Mouse (Mus musculus) limb, embryonic 11.5 days (tissue): ENCODE measurements around the gene Rd3l. TPM values are rescaled to one million over a fixed set of nuclear protein-coding genes. Genes with fewer than 3 reads are reported as not detected.
A peak's percentile ranks its signal among the peaks of the same experiment; 100 is the strongest.

Experiments used
- ATAC-seq: fragments of 200-750 bp; cut with Nextera tagmentation; 2 replicates; pipeline ENCODE4 v1.8.0; 2017; ENCODE audit warnings: low read depth; ENCODE audit not compliant: insufficient number of reproducible peaks, low FRiP score, low TSS enrichment
- DNase-seq: peaks from one replicate; pipeline ENCODE4 v3.0.0-alpha.2; 2015; ENCODE audit warnings: low spot score
- H3K27ac ChIP-seq: fragments of 300-500 bp; sonication (generic); replicated peaks from 2 replicates; pipeline ENCODE4 v1.5.1; 2014; ENCODE audit warnings: low read depth, mild to moderate bottlenecking, low read length
- H3K27me3 ChIP-seq: fragments of 300-500 bp; sonication (generic); 2 replicates; pipeline ENCODE4 v1.6.1; 2014; ENCODE audit warnings: mild to moderate bottlenecking, low read length, mixed read lengths; ENCODE audit not compliant: control insufficient read depth, insufficient read depth
- H3K36me3 ChIP-seq: fragments of 300-500 bp; sonication (generic); 2 replicates; pipeline ENCODE4 v1.6.1; 2014; ENCODE audit warnings: mild to moderate bottlenecking, low read length, moderate library complexity, mixed read lengths; ENCODE audit not compliant: control insufficient read depth, insufficient read depth
- H3K4me1 ChIP-seq: fragments of 300-500 bp; sonication (generic); 2 replicates; pipeline ENCODE4 v1.6.1; 2014; ENCODE audit warnings: low read length, mixed read lengths; ENCODE audit not compliant: control insufficient read depth, insufficient read depth
- H3K4me2 ChIP-seq: fragments of 300-500 bp; sonication (generic); 2 replicates; pipeline ENCODE4 v1.6.1; 2014; ENCODE audit warnings: low read depth, mild to moderate bottlenecking, moderate library complexity; ENCODE audit not compliant: severe bottlenecking
- H3K4me3 ChIP-seq: fragments of 300-500 bp; sonication (generic); 2 replicates; pipeline ENCODE4 v1.5.1; 2014; ENCODE audit warnings: low read depth, low read length
- H3K9ac ChIP-seq: fragments of 300-500 bp; sonication (generic); 2 replicates; pipeline ENCODE4 v1.6.1; 2014; ENCODE audit warnings: mild to moderate bottlenecking, low read length
- H3K9me3 ChIP-seq: fragments of 300-500 bp; sonication (generic); 2 replicates; pipeline ENCODE4 v1.6.1; 2016; ENCODE audit warnings: low read length; ENCODE audit not compliant: control insufficient read depth
- WGBS: fragments of 180-500 bp; shearing (Covaris S2); extraction: QIAGEN DNeasy Blood & Tissue Kit; methylation state at CpG from one replicate; pipeline ENCODE4 v1.1.7; 2014; 5-methylcytosine and 5-hydroxymethylcytosine counted together
- polyA plus RNA-seq: library from polyadenylated mRNA; unstranded; fragments of >200 nt; fragmentation: Nextera tagmentation; extraction: Ambion mirVana; gene quantifications from 2 replicates; pipeline ENCODE4 v1.2.1, GENCODE M21; 2014

Rd3l gene
- polyA plus RNA-seq: not detected in 2 replicates

- Histone ChIP-seq H3K9me3 (no peaks in the 10 kb centered on the region), H3K27me3 (no peaks in the 10 kb centered on the region), H3K4me2 (no peak within 1 kb of the TSS), H3K4me1 (no peaks in the 10 kb centered on the region), H3K36me3 (no peaks in the 10 kb centered on the region), H3K9ac (no peak within 1 kb of the TSS), H3K27ac (no peak within 1 kb of the TSS), H3K4me3 (no peak within 1 kb of the TSS)
- ATAC-seq (no peak), DNase-seq (no peak)
- 77% methylated on average over 6 of the region's 6 CpGs for WGBS
Measured at GRCm38 (mm10) chr12:111980887-111981367, at the start of gene Rd3l. Gene Rd3l, minus strand, starts transcription at chr12:111981317.

GRCm38 (mm10) chr12:112027408-112027807 lies 46.3 kb upstream of the Rd3l start:
- Histone ChIP-seq H3K4me2 (no peak overlapping the region), H3K36me3 (no peaks in the 10 kb centered on the region), H3K9me3 (no peaks in the 10 kb centered on the region), H3K4me3 (no peak overlapping the region), H3K27ac (no peak overlapping the region), H3K4me1 (no peaks in the 10 kb centered on the region), H3K9ac (no peak overlapping the region), H3K27me3 (no peaks in the 10 kb centered on the region)
- 87% methylated on average over 4 of the region's 4 CpGs for WGBS
- ATAC-seq (no peak), DNase-seq (no peak)

GRCm38 (mm10) chr12:112025907-112026645 lies 45.0 kb upstream of the Rd3l start:
- H3K36me3 ChIP-seq: no peaks in the 10 kb centered on the region
- 75% methylated on average over 14 of the region's 14 CpGs for WGBS
- no peaks in the 10 kb centered on the region for H3K4me1 ChIP-seq
- H3K9ac ChIP-seq: no peak overlapping the region
- H3K27me3 ChIP-seq: no peaks in the 10 kb centered on the region
- H3K27ac ChIP-seq: no peak overlapping the region
- ATAC-seq (no peak), DNase-seq (no peak)
- H3K9me3 ChIP-seq: no peaks in the 10 kb centered on the region
- H3K4me2 ChIP-seq: no peak overlapping the region
- H3K4me3 ChIP-seq: no peak overlapping the region

- WGBS: 92% methylated on average over 13 of the region's 13 CpGs
- ATAC-seq (no peak), DNase-seq (no peak)
- Histone ChIP-seq H3K4me3 (no peak overlapping the region), H3K4me1 (no peaks in the 10 kb centered on the region), H3K9ac (no peak overlapping the region), H3K4me2 (no peak overlapping the region), H3K9me3 (no peaks in the 10 kb centered on the region), H3K27me3 (no peaks in the 10 kb centered on the region), H3K27ac (no peak overlapping the region), H3K36me3 (no peaks in the 10 kb centered on the region)
Measured at GRCm38 (mm10) chr12:112025457-112025856, 44.3 kb upstream of the Rd3l start.

- ATAC-seq: no peak
- Histone ChIP-seq H3K4me2 (no peak overlapping the region), H3K4me1 (no peaks in the 10 kb centered on the region), H3K9me3 (no peaks in the 10 kb centered on the region), H3K9ac (no peak overlapping the region), H3K4me3 (no peak overlapping the region), H3K27me3 (no peaks in the 10 kb centered on the region), H3K36me3 (no peaks in the 10 kb centered on the region), H3K27ac (no peak overlapping the region)
- DNase-seq: no peak
- WGBS: 83% methylated on average over 17 of the region's 17 CpGs
Measured at GRCm38 (mm10) chr12:112024581-112025310, 43.6 kb upstream of the Rd3l start.

GRCm38 (mm10) chr12:112023306-112023705 lies 42.2 kb upstream of the Rd3l start:
- Histone ChIP-seq H3K4me2 (no peak overlapping the region), H3K27ac (no peak overlapping the region), H3K9ac (no peak overlapping the region), H3K27me3 (no peaks in the 10 kb centered on the region), H3K9me3 (no peaks in the 10 kb centered on the region), H3K4me3 (no peak overlapping the region), H3K36me3 (no peaks in the 10 kb centered on the region), H3K4me1 (no peaks in the 10 kb centered on the region)
- ATAC-seq (no peak), DNase-seq (no peak)
- 81% methylated on average over 2 of the region's 2 CpGs for WGBS

GRCm38 (mm10) chr12:112016346-112016745 lies 35.2 kb upstream of the Rd3l start:
- H3K9me3 ChIP-seq: no peaks in the 10 kb centered on the region
- DNase-seq (peak; percentile 30), ATAC-seq (no peak)
- 22% methylated on average over 4 of the region's 4 CpGs for WGBS
- no peak overlapping the region for H3K9ac ChIP-seq
- H3K4me3 ChIP-seq: no peak overlapping the region
- H3K27me3 ChIP-seq: no peaks in the 10 kb centered on the region
- no peak overlapping the region; the same call in 1 of the 2 replicates for H3K27ac ChIP-seq
- H3K4me1 ChIP-seq: peaks cover 5% of the 10 kb centered on the region; the same call in 1 of the 2 replicates
- H3K4me2 ChIP-seq: no peak overlapping the region
- no peaks in the 10 kb centered on the region for H3K36me3 ChIP-seq

GRCm38 (mm10) chr12:112013271-112013801 lies 32.2 kb upstream of the Rd3l start:
- Histone ChIP-seq H3K4me3 (no peak overlapping the region), H3K4me2 (peak overlapping the region; percentile 38), H3K36me3 (no peaks in the 10 kb centered on the region), H3K27ac (no peak overlapping the region), H3K4me1 (peaks cover 5% of the 10 kb centered on the region; the same call in 1 of the 2 replicates), H3K9ac (peak overlapping the region; percentile 55), H3K9me3 (no peaks in the 10 kb centered on the region), H3K27me3 (no peaks in the 10 kb centered on the region)
- DNase-seq: peak; percentile 51
- WGBS: 31% methylated on average over 14 of the region's 14 CpGs
- ATAC-seq: no peak
